Mouse (Mus musculus) kidney, adult 2 months (tissue): ENCODE data around the gene Tbc1d16.

Experiments used
- CTCF ChIP-seq: fragments of 200-500 bp; conservative IDR thresholded peaks from 2 replicates; pipeline ENCODE4 v1.5.1; 2011; ENCODE audit warnings: low read depth, mild to moderate bottlenecking, control low read depth, low read length, moderate library complexity, mixed read lengths; ENCODE audit not compliant: insufficient read depth, insufficient read length
- POLR2A ChIP-seq: fragments of 200-500 bp; IDR thresholded peaks from one replicate; pipeline ENCODE4 v1.6.1; 2011; ENCODE audit warnings: low read depth, low read length, control low read depth

DNA sequence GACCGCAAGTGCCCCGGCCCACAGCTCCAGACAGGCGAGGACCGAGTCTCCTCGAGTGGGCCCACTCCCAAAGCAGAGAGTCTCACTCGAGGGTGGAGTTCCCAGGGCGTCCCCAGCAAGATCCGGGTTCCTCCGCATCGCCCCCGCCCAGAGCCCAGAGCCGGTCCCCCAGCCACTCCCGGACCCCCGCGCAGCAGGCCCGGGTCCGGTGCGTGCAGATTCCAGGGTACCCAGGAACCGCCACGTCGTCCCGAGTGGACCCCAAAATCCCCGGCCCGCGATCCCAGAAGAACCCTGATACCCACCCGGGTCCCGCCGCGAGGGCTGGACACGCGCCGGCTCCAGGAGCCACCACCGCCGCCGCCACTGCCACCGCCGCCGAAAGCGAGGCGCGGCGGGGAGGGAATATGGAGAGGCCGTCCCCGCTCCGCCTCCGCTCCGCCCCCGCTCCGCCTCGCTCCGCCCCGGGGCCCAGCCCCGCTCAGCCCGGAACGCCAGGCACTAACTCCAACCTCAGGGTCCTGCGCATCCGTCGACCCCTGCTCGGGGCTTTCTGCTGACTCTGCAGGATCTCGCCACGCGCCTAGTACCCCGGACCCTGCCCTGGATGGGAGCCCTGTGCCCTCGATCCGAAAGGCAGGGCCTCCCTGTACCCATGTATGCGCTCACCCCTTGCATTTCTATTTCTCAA lies at the start of gene Tbc1d16, which contains the start of gene Ccdc40:
- TF ChIP-seq CTCF (no peak), POLR2A (no peak)
